Mouse (Mus musculus): ENCODE results near the gene Top3a. TPM values are rescaled to one million over a fixed set of nuclear protein-coding genes. Genes with fewer than 3 reads are reported as not detected.

The Top3a gene
- polyA plus RNA-seq, 1 experiment, result 20.4 TPM

DNA sequence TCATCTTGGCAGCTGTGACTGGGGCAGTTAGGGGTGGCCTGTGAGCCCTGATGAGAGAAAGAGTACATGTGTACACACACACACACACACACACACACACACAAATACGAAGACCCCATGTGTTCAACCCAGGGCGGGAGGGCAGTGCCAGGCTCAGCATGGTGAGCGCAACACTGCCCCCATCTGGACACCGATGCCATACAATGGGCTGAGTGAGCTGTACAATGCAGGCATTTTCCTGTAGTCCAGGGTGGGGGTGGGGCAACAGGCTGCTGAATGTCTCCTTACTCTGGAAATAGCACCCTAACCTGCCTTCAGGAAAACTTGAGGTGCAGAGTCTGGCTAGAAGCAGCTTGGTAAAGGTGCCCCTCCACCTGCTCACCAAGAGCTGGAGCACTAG, 74.0 kb downstream of the Top3a start:
- H3K4me1 ChIP-seq (ENCODE audit: control insufficient read depth, insufficient read depth, low read length), result peaks cover 6% of the 10 kb centered on the region
- no peaks in the 10 kb centered on the region for H3K9me3 ChIP-seq (replicated peaks; ENCODE audit: control insufficient read depth, insufficient read depth, low read length, poor library complexity, severe bottlenecking)
- no peak overlapping the region for H3K9ac ChIP-seq (ENCODE audit: low read depth, poor library complexity, severe bottlenecking)
- H3K27me3 ChIP-seq (ENCODE audit: control insufficient read depth, insufficient read depth, low read length, poor library complexity, severe bottlenecking), result no peaks in the 10 kb centered on the region
- TF ChIP-seq EP300 (IDR thresholded peaks at IDR 0.05; ENCODE audit: insufficient read depth, low read depth, low read length), result no peak
- TF ChIP-seq POLR2A (IDR thresholded peaks at IDR 0.05; ENCODE audit: insufficient read depth, low read length), result no peak
- peak; percentile 93 for TF ChIP-seq CTCF (IDR thresholded peaks at IDR 0.05; ENCODE audit: low read depth, low read length)
- no peak overlapping the region for H3K27ac ChIP-seq (ENCODE audit: insufficient read depth, low read length)
- H3K36me3 ChIP-seq (ENCODE audit: control insufficient read depth, insufficient read depth, low read length, poor library complexity, severe bottlenecking), result peaks cover 5% of the 10 kb centered on the region; the same call in 1 of the 2 replicates
- H3K4me3 ChIP-seq (ENCODE audit: low read depth, low read length), result no peak overlapping the region

DNA sequence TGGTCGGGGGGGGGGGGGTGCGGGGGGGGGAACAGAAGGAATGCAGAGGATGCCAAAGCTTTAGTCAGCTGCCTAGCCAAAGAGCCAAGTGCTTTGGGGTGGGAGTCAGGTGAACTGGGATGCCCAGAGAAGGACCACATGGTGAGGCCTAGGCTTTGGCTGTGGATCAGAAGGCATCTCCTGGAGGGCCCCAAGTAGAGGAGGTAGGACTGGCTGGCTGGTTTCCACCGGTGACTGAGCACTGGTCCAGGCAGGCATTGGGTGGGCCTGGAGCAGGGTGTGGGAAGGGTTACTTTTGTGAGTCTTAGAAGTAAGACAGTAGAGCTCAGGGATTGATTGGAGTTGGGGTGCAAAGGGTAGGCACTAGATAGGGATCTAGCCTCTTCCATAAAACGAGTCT, 75.6 kb downstream of the Top3a start:
- peaks cover 6% of the 10 kb centered on the region for H3K4me1 ChIP-seq (ENCODE audit: control insufficient read depth, insufficient read depth, low read length)

DNA sequence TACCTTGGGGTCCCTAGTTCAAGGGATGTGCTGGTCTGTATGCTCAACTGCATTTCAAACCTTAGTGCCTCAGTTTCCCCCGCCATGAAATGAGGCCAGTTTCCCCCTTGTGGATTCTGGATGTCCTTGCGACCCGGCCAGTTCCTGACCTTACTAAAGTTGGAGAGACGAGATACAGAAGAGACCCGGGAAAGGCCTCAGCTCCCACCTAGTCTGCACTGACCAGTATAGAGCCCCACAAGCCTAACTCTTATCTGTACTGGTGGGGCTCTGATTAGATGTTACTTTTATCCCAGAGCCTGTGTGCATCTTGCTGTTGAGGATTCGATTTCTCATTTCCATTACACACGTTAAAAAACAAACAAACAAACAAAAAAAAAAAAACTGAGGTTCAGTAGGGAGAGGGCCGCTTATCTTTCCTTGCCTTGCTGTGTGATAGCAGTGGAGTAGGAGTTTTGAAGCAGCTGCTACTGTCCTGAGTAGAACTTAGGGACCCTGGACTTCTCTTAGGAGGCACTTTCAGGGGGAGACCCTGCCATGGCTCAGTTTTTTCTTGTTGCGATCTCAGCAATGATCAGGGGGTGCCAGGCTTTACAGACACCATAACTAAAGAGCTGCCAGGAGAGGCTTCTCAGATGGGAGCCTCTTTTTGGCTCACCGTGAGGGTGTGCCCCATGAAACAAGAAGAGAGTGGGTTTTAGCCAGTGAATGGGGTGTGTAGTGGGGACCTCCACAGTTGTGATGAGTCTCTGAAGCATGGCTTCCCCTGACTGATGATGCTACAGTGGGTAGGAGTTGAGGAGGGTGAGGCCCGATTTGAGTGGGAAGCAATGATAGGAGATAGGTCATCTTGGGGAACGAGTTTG, 76.6 kb downstream of the Top3a start:
- Histone ChIP-seq H3K36me3 (ENCODE audit: control insufficient read depth, insufficient read depth, low read length, poor library complexity, severe bottlenecking) (no peaks in the 10 kb centered on the region), H3K4me1 (ENCODE audit: control insufficient read depth, insufficient read depth, low read length) (peaks cover 6% of the 10 kb centered on the region), H3K9ac (ENCODE audit: low read depth, poor library complexity, severe bottlenecking) (peak overlapping the region; percentile 96), H3K4me3 (ENCODE audit: low read depth, low read length) (peak overlapping the region; percentile 98), H3K9me3 (replicated peaks; ENCODE audit: control insufficient read depth, insufficient read depth, low read length, poor library complexity, severe bottlenecking) (no peaks in the 10 kb centered on the region), H3K27me3 (ENCODE audit: control insufficient read depth, insufficient read depth, low read length, poor library complexity, severe bottlenecking) (no peaks in the 10 kb centered on the region), H3K27ac (ENCODE audit: insufficient read depth, low read length) (no peak overlapping the region)
- TF ChIP-seq EP300 (IDR thresholded peaks at IDR 0.05; ENCODE audit: insufficient read depth, low read depth, low read length) (no peak), CTCF (IDR thresholded peaks at IDR 0.05; ENCODE audit: low read depth, low read length) (no peak), POLR2A (IDR thresholded peaks at IDR 0.05; ENCODE audit: insufficient read depth, low read length) (no peak)

More for the DNA sequence above, 75.6 kb downstream of the Top3a start:
- Histone ChIP-seq H3K36me3 (ENCODE audit: control insufficient read depth, insufficient read depth, low read length, poor library complexity, severe bottlenecking) (0 out of 2 replicates have a peak, but pooled peaks cover under 1% of the 10 kb centered on the region), H3K4me3 (ENCODE audit: low read depth, low read length) (no peak overlapping the region), H3K27ac (ENCODE audit: insufficient read depth, low read length) (no peak overlapping the region), H3K27me3 (ENCODE audit: control insufficient read depth, insufficient read depth, low read length, poor library complexity, severe bottlenecking) (no peaks in the 10 kb centered on the region), H3K9ac (ENCODE audit: low read depth, poor library complexity, severe bottlenecking) (no peak overlapping the region), H3K9me3 (replicated peaks; ENCODE audit: control insufficient read depth, insufficient read depth, low read length, poor library complexity, severe bottlenecking) (no peaks in the 10 kb centered on the region)
- TF ChIP-seq EP300 (IDR thresholded peaks at IDR 0.05; ENCODE audit: insufficient read depth, low read depth, low read length) (no peak), POLR2A (IDR thresholded peaks at IDR 0.05; ENCODE audit: insufficient read depth, low read length) (no peak), CTCF (IDR thresholded peaks at IDR 0.05; ENCODE audit: low read depth, low read length) (no peak)

DNA sequence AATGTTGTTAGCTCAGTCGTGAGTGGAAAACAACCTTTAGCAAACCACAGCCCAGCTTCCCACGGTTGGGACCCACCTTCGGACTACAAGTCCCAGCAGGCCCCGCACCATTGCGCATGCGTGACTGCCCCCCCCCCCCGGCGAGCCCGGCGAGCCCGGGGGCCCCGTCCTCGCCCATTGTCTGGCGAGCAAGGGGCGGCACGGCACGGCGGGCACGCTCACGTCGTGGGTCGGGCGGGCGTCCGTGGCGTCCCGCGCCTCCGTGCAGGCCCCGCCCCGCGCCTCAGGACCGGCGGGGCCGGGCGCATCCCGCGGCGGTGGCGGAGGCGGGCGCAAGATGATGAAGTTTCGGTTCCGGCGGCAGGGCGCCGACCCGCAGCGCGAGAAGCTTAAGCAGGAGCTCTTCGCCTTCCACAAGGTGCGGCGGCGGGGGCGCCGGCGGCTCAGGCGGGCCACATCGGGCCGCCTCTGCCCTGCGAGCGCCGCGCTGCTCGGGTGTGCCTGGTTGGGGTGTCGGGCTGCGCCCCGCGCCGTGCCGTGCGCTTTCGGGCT, 77.6 kb downstream of the Top3a start, which contains the start of gene Llgl1:
TSS of gene Llgl1 (plus strand) at position 200 of the 552 bp plus-strand sequence.
- Histone ChIP-seq H3K9ac (ENCODE audit: low read depth, poor library complexity, severe bottlenecking) (peak within 1 kb of the TSS; percentile 96), H3K27me3 (ENCODE audit: control insufficient read depth, insufficient read depth, low read length, poor library complexity, severe bottlenecking) (no peaks in the 10 kb centered on the region), H3K36me3 (ENCODE audit: control insufficient read depth, insufficient read depth, low read length, poor library complexity, severe bottlenecking) (no peaks in the 10 kb centered on the region), H3K27ac (ENCODE audit: insufficient read depth, low read length) (peak within 1 kb of the TSS; percentile 85), H3K9me3 (replicated peaks; ENCODE audit: control insufficient read depth, insufficient read depth, low read length, poor library complexity, severe bottlenecking) (no peaks in the 10 kb centered on the region), H3K4me1 (ENCODE audit: control insufficient read depth, insufficient read depth, low read length) (peaks cover 6% of the 10 kb centered on the region), H3K4me3 (ENCODE audit: low read depth, low read length) (peak within 1 kb of the TSS; percentile 98)
- TF ChIP-seq CTCF (IDR thresholded peaks at IDR 0.05; ENCODE audit: low read depth, low read length) (no peak), POLR2A (IDR thresholded peaks at IDR 0.05; ENCODE audit: insufficient read depth, low read length) (no peak), EP300 (IDR thresholded peaks at IDR 0.05; ENCODE audit: insufficient read depth, low read depth, low read length) (no peak)

DNA sequence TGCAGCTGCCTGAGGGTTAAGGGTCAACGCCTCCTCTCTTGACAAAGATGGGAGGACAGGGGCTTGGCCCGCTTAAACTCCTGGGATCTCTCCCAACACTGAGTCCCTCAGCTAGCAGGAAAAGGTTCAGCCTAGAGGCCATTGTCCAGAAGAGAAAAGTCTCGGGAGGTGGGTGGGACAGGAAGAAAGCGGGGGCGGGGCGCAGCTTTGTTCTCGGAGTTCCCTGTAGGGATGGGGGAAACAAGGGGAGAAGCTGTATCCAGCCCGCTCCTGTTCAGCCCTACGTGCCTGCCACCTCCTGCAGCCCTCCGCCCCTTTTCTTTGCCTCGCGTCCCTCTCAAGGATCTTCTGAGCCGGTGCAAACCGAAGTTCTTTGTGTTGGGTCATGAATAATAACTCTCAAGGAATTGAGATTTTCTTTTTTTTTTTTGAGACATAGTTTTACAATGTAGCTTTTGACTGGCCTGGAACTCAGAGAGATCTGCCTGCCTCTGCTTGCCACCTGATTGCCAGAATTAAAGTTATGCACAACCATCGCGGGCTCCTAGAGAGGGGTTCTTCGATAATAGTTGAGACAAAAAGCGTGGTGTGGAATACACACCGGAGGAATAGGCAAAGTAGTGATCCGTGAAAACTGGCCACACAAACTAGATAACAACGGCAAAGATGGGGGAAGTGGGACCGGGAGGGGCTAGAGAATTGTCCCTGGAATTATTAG, 78.2 kb downstream of the Top3a start:
- H3K4me3 ChIP-seq (ENCODE audit: low read depth, low read length), result peak overlapping the region; percentile 83
- peak overlapping the region; percentile 85 for H3K27ac ChIP-seq (ENCODE audit: insufficient read depth, low read length)
- H3K4me1 ChIP-seq (ENCODE audit: control insufficient read depth, insufficient read depth, low read length), result peaks cover 6% of the 10 kb centered on the region
- H3K36me3 ChIP-seq (ENCODE audit: control insufficient read depth, insufficient read depth, low read length, poor library complexity, severe bottlenecking), result no peaks in the 10 kb centered on the region
- TF ChIP-seq CTCF (IDR thresholded peaks at IDR 0.05; ENCODE audit: low read depth, low read length), result no peak
- TF ChIP-seq EP300 (IDR thresholded peaks at IDR 0.05; ENCODE audit: insufficient read depth, low read depth, low read length), result peak; percentile 64; the same call in 1 of the 2 replicates
- peak; percentile 42 for TF ChIP-seq POLR2A (IDR thresholded peaks at IDR 0.05; ENCODE audit: insufficient read depth, low read length)
- peak overlapping the region; percentile 96 for H3K9ac ChIP-seq (ENCODE audit: low read depth, poor library complexity, severe bottlenecking)
- no peaks in the 10 kb centered on the region for H3K27me3 ChIP-seq (ENCODE audit: control insufficient read depth, insufficient read depth, low read length, poor library complexity, severe bottlenecking)
- H3K9me3 ChIP-seq (replicated peaks; ENCODE audit: control insufficient read depth, insufficient read depth, low read length, poor library complexity, severe bottlenecking), result no peaks in the 10 kb centered on the region

All from ES-Bruce4 (cell line).